8 mouse cellular contexts compared by ENCODE assay signal in genomic region chr12:112183675-112184074, GRCm38 (mm10). TPM values are rescaled to one million over a fixed set of nuclear protein-coding genes. Genes with fewer than 3 reads are reported as not detected.
DNase-seq lines count a peak whose midpoint lies in the region; ATAC-seq lines count a peak whose summit lies in the region.

No protein-coding gene starts in this region.

- H3K9ac ChIP-seq in kidney, embryonic 14.5 days (ENCODE audit: low read depth, low read length): no peak overlapping the region
- H3K9ac ChIP-seq in midbrain, embryonic 12.5 days (replicated peaks): 0 out of 2 replicates have a peak overlapping the region, but pooled peaks have one; percentile 2

- peak; percentile 74 for DNase-seq in MN1 (ENCODE audit: low spot score)
- peak; percentile 5 for DNase-seq in adipocyte (ENCODE audit: low spot score)
- DNase-seq in gastrocnemius, postnatal 25 days: peak; percentile 74
- no peak for DNase-seq in retina, embryonic 14.5 days (ENCODE audit: low spot score)
- DNase-seq in thymus, postnatal 0 days (ENCODE audit: low spot score): no peak
- no peak for DNase-seq in layer of hippocampus, postnatal 36 days

- peak overlapping the region; percentile 51; the same call in 1 of the 2 replicates for H3K27ac ChIP-seq in kidney, embryonic 14.5 days (ENCODE audit: low read depth, low read length)
- H3K27ac ChIP-seq in midbrain, embryonic 12.5 days (replicated peaks): 0 out of 2 replicates have a peak overlapping the region, but pooled peaks have one; percentile 7

- 59% methylated on average over 6 of the region's 6 CpGs for WGBS in kidney, embryonic 14.5 days
- WGBS in midbrain, embryonic 12.5 days: 75% methylated on average over 6 of the region's 6 CpGs

- H3K27me3 ChIP-seq in kidney, embryonic 14.5 days (ENCODE audit: control insufficient read depth, insufficient read depth, low read length): 0 out of 2 replicates have a peak, but pooled peaks cover 2% of the 10 kb centered on the region
- peaks cover 22% of the 10 kb centered on the region for H3K27me3 ChIP-seq in midbrain, embryonic 12.5 days

- H3K9me3 ChIP-seq in kidney, embryonic 14.5 days (ENCODE audit: control insufficient read depth, low read length): no peaks in the 10 kb centered on the region
- H3K9me3 ChIP-seq in midbrain, embryonic 12.5 days: no peaks in the 10 kb centered on the region; the same call in 1 of the 2 replicates

- H3K36me3 ChIP-seq in kidney, embryonic 14.5 days (ENCODE audit: control insufficient read depth, insufficient read depth, low read length): no peaks in the 10 kb centered on the region
- peaks cover 19% of the 10 kb centered on the region for H3K36me3 ChIP-seq in midbrain, embryonic 12.5 days

- ATAC-seq in kidney, embryonic 14.5 days (ENCODE audit: low FRiP score, low TSS enrichment): peak; percentile 14; the same call in 1 of the 2 replicates
- ATAC-seq in midbrain, embryonic 12.5 days (ENCODE audit: low FRiP score, low read depth): no peak

- H3K4me3 ChIP-seq in kidney, embryonic 14.5 days (ENCODE audit: low read length): no peak overlapping the region
- H3K4me3 ChIP-seq in midbrain, embryonic 12.5 days: no peak overlapping the region

- no peak overlapping the region for H3K4me2 ChIP-seq in kidney, embryonic 14.5 days (replicated peaks; ENCODE audit: low read depth, low read length)
- no peak overlapping the region for H3K4me2 ChIP-seq in midbrain, embryonic 12.5 days (replicated peaks)

- H3K4me1 ChIP-seq in kidney, embryonic 14.5 days (ENCODE audit: control insufficient read depth, insufficient read depth, low read length): peaks cover 16% of the 10 kb centered on the region
- H3K4me1 ChIP-seq in midbrain, embryonic 12.5 days: peaks cover 31% of the 10 kb centered on the region

RNA-seq across cellular contexts. Expression of gene Kif26a, which starts 37.7 kb away (rescaled TPM):
- total RNA-seq in gastrocnemius, postnatal 25 days (2021): 1 to 10 TPM; 5.3 to 5.5 TPM
- polyA plus RNA-seq in kidney, embryonic 14.5 days (2014; fragmentation: Nextera tagmentation; extraction: Ambion mirVana): 2.2 and 3.8 TPM in 2 replicates
- 10.0 and 10.1 TPM in 2 replicates for polyA plus RNA-seq in midbrain, embryonic 12.5 days (2016; fragmentation: Nextera tagmentation; extraction: Ambion mirVana)
- polyA plus RNA-seq in thymus, postnatal 0 days (2015; fragmentation: Nextera tagmentation; extraction: Ambion mirVana): 0.87 and 0.92 TPM in 2 replicates
- 1 to 10 TPM; 4.4 to 4.5 TPM for total RNA-seq in layer of hippocampus, postnatal 36 days (2021)

Comparison
In these comparisons a context has a peak if more than half of its experiments do, and no peak if none do; other contexts are left out.
1. DNase-seq: peak in MN1 (single experiment), adipocyte (single experiment) and gastrocnemius, postnatal 25 days (single experiment); none in retina, embryonic 14.5 days (single experiment), thymus, postnatal 0 days (single experiment) and layer of hippocampus, postnatal 36 days (0 of 2).